Mouse (Mus musculus): ENCODE data around the gene Gosr2. TPM values are rescaled to one million over a fixed set of nuclear protein-coding genes. Genes with fewer than 3 reads are reported as not detected.

Gosr2 gene
- 47.4 TPM for polyA plus RNA-seq (2014; fragmentation: Illumina TruSeq; extraction: RNeasy Lipid Tissue Mini Kit (QIAGEN cat#74804); ENCODE audit: low read depth, low replicate concordance)

GRCm38 (mm10) chr11:103697565-103698176 lies at the start of gene Gosr2:
TSS of gene Gosr2 (minus strand) at chr11:103697898.

GRCm38 (mm10) chr11:103649301-103649982 lies 48.3 kb downstream of the Gosr2 start, which contains the start of gene Rprml:
TSS of gene Rprml (plus strand) at chr11:103649570.

DNA sequence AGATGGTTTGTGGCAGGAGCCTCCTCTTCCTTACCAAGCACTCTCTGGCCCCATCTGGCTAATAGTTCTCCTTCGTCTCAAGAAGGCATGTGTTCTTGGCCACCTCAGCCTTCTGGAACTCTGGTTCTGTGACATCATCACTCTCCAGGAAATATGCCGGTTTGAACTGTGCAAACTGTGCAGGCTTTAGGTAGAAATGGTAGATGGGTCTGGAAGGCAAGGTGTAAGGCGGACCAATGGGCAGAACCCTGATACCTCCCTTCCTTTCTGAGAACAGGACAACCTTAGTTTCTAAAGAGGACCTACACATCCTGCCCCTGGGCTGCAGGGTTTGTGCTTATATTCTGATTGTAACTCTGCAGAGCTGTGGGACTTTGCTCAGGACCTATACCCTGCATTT lies 58.9 kb downstream of the Gosr2 start, which contains the start of gene Lyzl6:
Gene Lyzl6 (minus strand): TSS at position 101 of the 400 bp plus-strand sequence.

Other genes starting within 250 kb of the Gosr2 start
- not detected for gene Lrrc37a, start 193.3 kb downstream of the Gosr2 start, polyA plus RNA-seq (2014; fragmentation: Illumina TruSeq; extraction: RNeasy Lipid Tissue Mini Kit (QIAGEN cat#74804); ENCODE audit: low read depth, low replicate concordance)
- not detected for gene Gm884, start 76.8 kb downstream of the Gosr2 start, polyA plus RNA-seq (2014; fragmentation: Illumina TruSeq; extraction: RNeasy Lipid Tissue Mini Kit (QIAGEN cat#74804); ENCODE audit: low read depth, low replicate concordance)
- gene Lyzl6, start 59.0 kb downstream of the Gosr2 start, polyA plus RNA-seq (2014; fragmentation: Illumina TruSeq; extraction: RNeasy Lipid Tissue Mini Kit (QIAGEN cat#74804); ENCODE audit: low read depth, low replicate concordance) = not detected
- not detected for gene Rprml, start 48.3 kb downstream of the Gosr2 start, polyA plus RNA-seq (2014; fragmentation: Illumina TruSeq; extraction: RNeasy Lipid Tissue Mini Kit (QIAGEN cat#74804); ENCODE audit: low read depth, low replicate concordance)
- 0.94 TPM for gene Wnt9b, start 51.9 kb upstream of the Gosr2 start, polyA plus RNA-seq (2014; fragmentation: Illumina TruSeq; extraction: RNeasy Lipid Tissue Mini Kit (QIAGEN cat#74804); ENCODE audit: low read depth, low replicate concordance)
- gene Wnt3, start 76.3 kb upstream of the Gosr2 start, polyA plus RNA-seq (2014; fragmentation: Illumina TruSeq; extraction: RNeasy Lipid Tissue Mini Kit (QIAGEN cat#74804); ENCODE audit: low read depth, low replicate concordance) = not detected

Measured in heart, adult 10 weeks (tissue).